Mouse (Mus musculus) midbrain, embryonic 14.5 days (tissue): ENCODE results near the gene Mark1. TPM values are rescaled to one million over a fixed set of nuclear protein-coding genes. Genes with fewer than 3 reads are reported as not detected.

ENCODE experiments used
- ATAC-seq: fragments of 200-750 bp; cut with Nextera tagmentation; 2 replicates; pipeline ENCODE4 v1.8.0; 2017; ENCODE audit warnings: moderate number of reproducible peaks, moderate library complexity; ENCODE audit not compliant: low FRiP score, low TSS enrichment
- DNase-seq: peaks from one replicate; pipeline ENCODE4 v3.0.0-alpha.2; 2015
- H3K27ac ChIP-seq: fragments of 300-500 bp; sonication (generic); replicated peaks from 2 replicates; pipeline ENCODE4 v1.5.1; 2014; ENCODE audit warnings: mild to moderate bottlenecking, low read depth, low read length, moderate library complexity
- H3K27me3 ChIP-seq: fragments of 300-500 bp; sonication (generic); 2 replicates; pipeline ENCODE4 v1.6.1; 2014; ENCODE audit warnings: low read length, control low read depth, mixed read lengths; ENCODE audit not compliant: control insufficient read depth, insufficient read depth
- H3K36me3 ChIP-seq: fragments of 300-500 bp; sonication (generic); 2 replicates; pipeline ENCODE4 v1.6.1; 2014; ENCODE audit warnings: low read length, control low read depth; ENCODE audit not compliant: control insufficient read depth, insufficient read depth
- H3K4me1 ChIP-seq: fragments of 300-500 bp; sonication (generic); 2 replicates; pipeline ENCODE4 v1.6.1; 2014; ENCODE audit warnings: mild to moderate bottlenecking, antibody characterized with exemption, low read length, control low read depth; ENCODE audit not compliant: control insufficient read depth, insufficient read depth
- H3K4me2 ChIP-seq: fragments of 300-500 bp; sonication (generic); 2 replicates; pipeline ENCODE4 v1.6.1; 2014; ENCODE audit warnings: mild to moderate bottlenecking, low read length, moderate library complexity
- H3K4me3 ChIP-seq: fragments of 300-500 bp; sonication (generic); replicated peaks from 2 replicates; pipeline ENCODE4 v1.5.1; 2014; ENCODE audit warnings: low read depth, low read length
- H3K9ac ChIP-seq: fragments of 300-500 bp; sonication (generic); replicated peaks from 2 replicates; pipeline ENCODE4 v1.6.1; 2014; ENCODE audit warnings: mild to moderate bottlenecking, low read length, moderate library complexity
- H3K9me3 ChIP-seq: fragments of 300-500 bp; sonication (generic); 2 replicates; pipeline ENCODE4 v1.6.1; 2016; ENCODE audit warnings: low read length, control low read depth, mixed read lengths; ENCODE audit not compliant: control insufficient read depth
- WGBS: fragments of 180-500 bp; shearing (Covaris S2); extraction: QIAGEN DNeasy Blood & Tissue Kit; methylation state at CpG from one replicate; pipeline ENCODE4 v1.1.7; 2014; 5-methylcytosine and 5-hydroxymethylcytosine counted together
- polyA plus RNA-seq: library from polyadenylated mRNA; unstranded; fragments of >200 nt; fragmentation: Nextera tagmentation; extraction: Ambion mirVana; gene quantifications from 2 replicates; pipeline ENCODE4 v1.2.1, GENCODE M21; 2014

Gene Mark1
- polyA plus RNA-seq, 1 experiment from 2014 or later, result 14.6 TPM

GRCm38 (mm10) chr1:184912336-184912735, 87.0 kb downstream of the Mark1 start:
- DNase-seq (no peak), ATAC-seq (no peak)
- no peak overlapping the region for H3K27ac ChIP-seq
- H3K27me3 ChIP-seq, result no peaks in the 10 kb centered on the region
- H3K36me3 ChIP-seq, result peaks cover 84% of the 10 kb centered on the region
- H3K4me1 ChIP-seq, result no peaks in the 10 kb centered on the region
- no peak overlapping the region for H3K4me2 ChIP-seq
- H3K4me3 ChIP-seq, result no peak overlapping the region
- 93% methylated on average over 18 of the region's 18 CpGs for WGBS
- no peak overlapping the region for H3K9ac ChIP-seq
- H3K9me3 ChIP-seq, result no peaks in the 10 kb centered on the region

GRCm38 (mm10) chr1:184911861-184912260, 87.5 kb downstream of the Mark1 start:
- H3K4me2 ChIP-seq, result no peak overlapping the region
- no peaks in the 10 kb centered on the region for H3K4me1 ChIP-seq
- no peaks in the 10 kb centered on the region for H3K27me3 ChIP-seq
- WGBS, result 77% methylated on average over 6 of the region's 6 CpGs
- ATAC-seq (no peak), DNase-seq (no peak)
- H3K36me3 ChIP-seq, result peaks cover 89% of the 10 kb centered on the region
- H3K4me3 ChIP-seq, result no peak overlapping the region
- no peak overlapping the region for H3K9ac ChIP-seq
- no peaks in the 10 kb centered on the region for H3K9me3 ChIP-seq
- H3K27ac ChIP-seq, result no peak overlapping the region

DNA sequence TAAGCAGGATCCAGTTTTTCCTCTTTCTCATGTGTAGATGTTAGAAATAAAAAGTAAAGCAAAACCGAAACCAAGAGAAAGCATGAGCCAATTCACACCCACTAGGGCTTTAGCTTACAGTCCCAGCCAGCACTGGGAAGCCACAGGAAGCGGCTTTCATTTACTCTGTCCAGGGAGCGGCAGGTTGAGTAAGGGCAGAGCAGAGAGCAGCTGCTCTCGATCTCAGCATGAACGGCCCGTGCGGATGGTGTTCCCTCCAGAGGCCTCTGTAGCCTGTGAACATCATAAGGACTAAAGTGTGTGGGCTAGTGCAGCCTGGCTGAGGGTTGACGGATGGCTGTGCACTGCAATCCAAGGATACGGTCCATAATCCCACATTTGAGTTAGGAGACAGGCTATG, 90.8 kb downstream of the Mark1 start:
- no peak overlapping the region for H3K27ac ChIP-seq
- H3K27me3 ChIP-seq, result no peaks in the 10 kb centered on the region
- H3K9me3 ChIP-seq, result no peaks in the 10 kb centered on the region
- H3K36me3 ChIP-seq, result peaks cover 95% of the 10 kb centered on the region
- no peak overlapping the region for H3K4me3 ChIP-seq
- WGBS, result 67% methylated on average over 9 of the region's 9 CpGs
- no peak overlapping the region for H3K9ac ChIP-seq
- H3K4me1 ChIP-seq, result 0 out of 2 replicates have a peak, but pooled peaks cover 9% of the 10 kb centered on the region
- H3K4me2 ChIP-seq, result no peak overlapping the region
- no peak for DNase-seq
- no peak for ATAC-seq

- no peaks in the 10 kb centered on the region for H3K9me3 ChIP-seq
- 45% methylated on average over 12 of the region's 12 CpGs for WGBS
- peak; percentile 86 for ATAC-seq
- peaks cover 86% of the 10 kb centered on the region for H3K36me3 ChIP-seq
- peak overlapping the region; percentile 37 for H3K27ac ChIP-seq
- H3K4me1 ChIP-seq, result 0 out of 2 replicates have a peak, but pooled peaks cover 9% of the 10 kb centered on the region
- no peak overlapping the region for H3K4me2 ChIP-seq
- no peak overlapping the region for H3K9ac ChIP-seq
- H3K27me3 ChIP-seq, result no peaks in the 10 kb centered on the region
- DNase-seq, result peak; percentile 77
- H3K4me3 ChIP-seq, result no peak overlapping the region
These were observed 93.2 kb downstream of the Mark1 start for GRCm38 (mm10) chr1:184905904-184906745.

GRCm38 (mm10) chr1:184905371-184905770, 94.0 kb downstream of the Mark1 start:
- DNase-seq (peak; percentile 68), ATAC-seq (peak; percentile 41; the same call in 1 of the 2 replicates)
- H3K9ac ChIP-seq, result no peak overlapping the region; the same call in 1 of the 2 replicates
- H3K4me3 ChIP-seq, result no peak overlapping the region
- no peaks in the 10 kb centered on the region for H3K9me3 ChIP-seq
- WGBS, result 52% methylated on average over 19 of the region's 19 CpGs
- no peak overlapping the region for H3K4me2 ChIP-seq
- 0 out of 2 replicates have a peak, but pooled peaks cover 9% of the 10 kb centered on the region for H3K4me1 ChIP-seq
- H3K27ac ChIP-seq, result peak overlapping the region; percentile 37
- no peaks in the 10 kb centered on the region for H3K27me3 ChIP-seq
- H3K36me3 ChIP-seq, result peaks cover 85% of the 10 kb centered on the region

- Histone ChIP-seq H3K9me3 (no peaks in the 10 kb centered on the region), H3K27me3 (no peaks in the 10 kb centered on the region), H3K36me3 (peaks cover 82% of the 10 kb centered on the region), H3K27ac (no peak overlapping the region), H3K4me3 (no peak overlapping the region), H3K4me1 (0 out of 2 replicates have a peak, but pooled peaks cover 9% of the 10 kb centered on the region), H3K9ac (no peak overlapping the region), H3K4me2 (no peak overlapping the region)
- no peak for ATAC-seq
- no peak for DNase-seq
- WGBS, result 47% methylated on average over 7 of the region's 7 CpGs
These were observed 95.7 kb downstream of the Mark1 start for GRCm38 (mm10) chr1:184903697-184904096.

DNA sequence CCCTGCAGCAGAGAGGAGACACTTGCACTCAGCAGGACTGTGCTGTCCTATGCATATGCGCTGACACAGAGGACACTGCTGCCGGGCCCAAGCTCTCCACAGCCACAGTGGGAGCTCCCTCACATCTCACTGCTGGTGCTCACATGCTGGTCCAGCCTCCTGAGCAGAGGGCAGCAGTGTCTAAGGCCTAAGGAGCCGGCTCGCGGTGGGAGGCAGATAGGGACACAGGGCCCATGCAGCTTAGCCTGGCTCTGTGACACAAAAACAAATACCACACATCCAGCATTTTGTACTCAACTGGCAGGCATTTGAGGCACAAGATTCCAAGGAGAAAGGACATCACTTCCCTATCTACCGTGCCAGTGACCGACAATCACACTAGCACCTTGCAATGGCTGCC, 96.5 kb downstream of the Mark1 start:
- ATAC-seq (no peak), DNase-seq (no peak)
- no peaks in the 10 kb centered on the region for H3K27me3 ChIP-seq
- no peak overlapping the region for H3K9ac ChIP-seq
- no peak overlapping the region for H3K4me3 ChIP-seq
- WGBS, result 48% methylated on average over 7 of the region's 7 CpGs
- H3K9me3 ChIP-seq, result no peaks in the 10 kb centered on the region
- H3K4me1 ChIP-seq, result 0 out of 2 replicates have a peak, but pooled peaks cover 9% of the 10 kb centered on the region
- H3K27ac ChIP-seq, result no peak overlapping the region
- peaks cover 81% of the 10 kb centered on the region for H3K36me3 ChIP-seq
- H3K4me2 ChIP-seq, result no peak overlapping the region

GRCm38 (mm10) chr1:184897350-184897749, 102.0 kb downstream of the Mark1 start:
- Histone ChIP-seq H3K9ac (no peak overlapping the region), H3K4me2 (no peak overlapping the region), H3K36me3 (peaks cover 43% of the 10 kb centered on the region), H3K27ac (no peak overlapping the region), H3K4me1 (no peaks in the 10 kb centered on the region), H3K9me3 (no peaks in the 10 kb centered on the region), H3K27me3 (no peaks in the 10 kb centered on the region), H3K4me3 (no peak overlapping the region)
- ATAC-seq (no peak), DNase-seq (no peak)
- 86% methylated on average over 16 of the region's 16 CpGs for WGBS

GRCm38 (mm10) chr1:184891998-184892397, 107.4 kb downstream of the Mark1 start:
- Histone ChIP-seq H3K27ac (no peak overlapping the region), H3K36me3 (peaks cover 4% of the 10 kb centered on the region), H3K4me3 (no peak overlapping the region), H3K27me3 (no peaks in the 10 kb centered on the region), H3K4me2 (no peak overlapping the region), H3K9me3 (no peaks in the 10 kb centered on the region), H3K9ac (no peak overlapping the region), H3K4me1 (no peaks in the 10 kb centered on the region)
- ATAC-seq (no peak), DNase-seq (no peak)
- 83% methylated on average over 3 of the region's 3 CpGs for WGBS
